Mouse (Mus musculus) heart, adult 2 months (tissue): ENCODE data around the gene Tmed6.

Experiments
- CTCF ChIP-seq: fragments of 200-600 bp; IDR thresholded peaks from 2 replicates; pipeline ENCODE4 v1.8.1; 2022; ENCODE audit warnings: antibody characterized with exemption, mild to moderate bottlenecking, moderate library complexity
- POLR2A ChIP-seq: fragments of 200-500 bp; IDR thresholded peaks from 2 replicates; pipeline ENCODE4 v1.6.1; 2011; ENCODE audit warnings: mild to moderate bottlenecking, low read depth, low read length, control low read depth; ENCODE audit not compliant: insufficient read depth

DNA sequence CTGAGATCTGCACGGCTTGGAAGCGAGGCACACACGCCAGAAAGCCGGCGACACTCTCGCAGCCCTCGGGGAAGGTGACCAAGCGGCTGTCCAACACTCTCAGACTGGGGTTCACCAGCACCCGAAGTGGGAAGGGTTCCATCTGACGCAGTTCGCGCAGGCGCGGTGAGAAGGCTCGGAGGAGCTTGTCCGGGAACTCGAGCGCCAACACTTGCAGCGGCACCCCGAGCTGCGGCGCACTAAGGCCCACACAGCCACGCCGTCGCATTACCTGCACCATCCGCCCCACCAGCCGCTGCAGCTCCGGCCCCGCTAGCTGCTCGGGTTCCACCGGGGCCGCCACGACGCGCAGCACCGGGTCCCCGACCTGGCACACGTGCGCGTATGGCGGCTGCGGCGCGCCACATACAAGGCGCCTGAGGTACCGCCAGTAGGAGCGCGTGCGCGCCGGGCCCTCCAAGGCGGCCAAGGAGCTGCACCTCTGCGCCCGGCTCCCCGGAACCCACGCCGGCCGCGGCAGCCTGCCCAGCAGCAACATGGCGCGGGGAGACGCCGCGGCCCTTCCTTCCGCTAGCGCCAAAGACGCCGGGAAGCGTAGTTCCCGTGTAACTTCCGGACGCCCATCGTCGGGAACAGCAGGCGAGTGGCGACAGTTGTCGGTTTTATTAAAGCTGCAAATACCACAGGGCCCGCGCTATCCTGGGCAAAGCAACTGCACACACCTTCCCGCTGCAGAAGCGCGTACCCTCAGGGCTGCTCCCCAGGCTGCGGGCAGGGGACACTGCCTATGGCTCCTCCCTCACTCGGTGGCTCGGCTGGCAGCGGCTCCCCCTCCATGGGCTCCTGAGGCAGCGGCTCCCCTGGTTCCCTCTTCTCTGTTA lies 17.1 kb downstream of the Tmed6 start, which contains the start of gene Pdf:
- 0 out of 2 replicates have a peak, but pooled peaks have one; percentile 13 for TF ChIP-seq CTCF
- TF ChIP-seq POLR2A = peak; percentile 82
